9 mouse cellular contexts compared by ENCODE assay signal in the genomic region with DNA sequence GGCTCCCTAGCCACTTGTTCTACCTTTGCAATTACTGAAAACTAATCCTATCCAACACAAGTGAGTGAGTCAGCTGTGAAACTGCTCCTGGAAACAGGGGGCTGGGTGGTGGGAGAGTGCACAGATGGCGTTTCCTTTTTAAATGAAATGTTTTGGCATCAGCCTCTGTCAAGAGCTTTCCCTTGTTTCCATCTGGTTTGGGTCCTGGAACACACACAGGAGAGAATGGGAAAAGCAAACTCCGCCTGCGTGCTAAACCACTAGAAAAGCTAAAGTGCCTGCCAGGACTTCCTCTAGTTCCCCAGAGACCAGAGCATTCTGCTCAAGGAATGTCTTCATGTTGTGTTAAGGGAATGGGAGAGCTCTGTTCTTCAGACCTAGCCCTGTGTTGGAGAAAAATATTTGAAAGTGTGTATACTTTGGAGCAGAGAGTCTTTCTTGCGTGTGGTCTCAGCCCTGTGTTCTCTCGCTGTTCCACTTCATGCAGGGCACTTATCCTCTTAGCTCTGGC.
DNase-seq lines count a peak whose midpoint lies in the region; ATAC-seq and TF ChIP-seq lines count a peak whose summit lies in the region.
"Had no signal": no experiment of that assay in that cellular context is flagged by ENCODE, and none has a peak within 500 bp of the region (broad histone marks: within the 10 kb centered on the region; RNA-seq: fewer than 3 reads in every experiment).

No protein-coding gene starts in this region.

- 0 out of 2 replicates have a peak, but pooled peaks have one; percentile 42 for ATAC-seq in kidney, embryonic 16.5 days (ENCODE audit: low FRiP score, low TSS enrichment)
- peak; percentile 89 for ATAC-seq in frontal cortex, adult (ENCODE audit: low TSS enrichment)
- ATAC-seq in hindbrain, embryonic 14.5 days (ENCODE audit: low FRiP score) = peak; percentile 68; the same call in 1 of the 2 replicates
- peak; percentile 85 for ATAC-seq in limb, embryonic 14.5 days (ENCODE audit: low FRiP score, low read depth)
- peak; percentile 63; the same call in 1 of the 2 replicates for ATAC-seq in stomach, embryonic 14.5 days (ENCODE audit: insufficient number of reproducible peaks, insufficient read depth, low FRiP score, low read depth)
- ATAC-seq: Patski had no signal

- H3K36me3 ChIP-seq in kidney, embryonic 16.5 days (ENCODE audit: insufficient read depth, low read length) = no peaks in the 10 kb centered on the region
- no peaks in the 10 kb centered on the region for H3K36me3 ChIP-seq in hindbrain, embryonic 14.5 days (replicated peaks; ENCODE audit: control insufficient read depth, insufficient read depth)
- no peaks in the 10 kb centered on the region for H3K36me3 ChIP-seq in limb, embryonic 14.5 days (ENCODE audit: control insufficient read depth, insufficient read depth, low read length)
- H3K36me3 ChIP-seq in stomach, embryonic 14.5 days (ENCODE audit: control insufficient read depth, insufficient read depth, low read length) = no peaks in the 10 kb centered on the region

- no peaks in the 10 kb centered on the region for H3K9me3 ChIP-seq in kidney, embryonic 16.5 days (ENCODE audit: low read length)
- H3K9me3 ChIP-seq in hindbrain, embryonic 14.5 days (ENCODE audit: control insufficient read depth, low read length) = no peaks in the 10 kb centered on the region
- H3K9me3 ChIP-seq in limb, embryonic 14.5 days (ENCODE audit: control insufficient read depth, low read length) = no peaks in the 10 kb centered on the region
- no peaks in the 10 kb centered on the region for H3K9me3 ChIP-seq in stomach, embryonic 14.5 days (ENCODE audit: control insufficient read depth, low read depth, low read length)

- no peaks in the 10 kb centered on the region for H3K27me3 ChIP-seq in kidney, embryonic 16.5 days (ENCODE audit: insufficient read depth, low read length)
- H3K27me3 ChIP-seq in hindbrain, embryonic 14.5 days (ENCODE audit: control insufficient read depth, insufficient read depth, low read length) = no peaks in the 10 kb centered on the region
- no peaks in the 10 kb centered on the region for H3K27me3 ChIP-seq in limb, embryonic 14.5 days (ENCODE audit: control insufficient read depth, insufficient read depth, low read length)
- H3K27me3 ChIP-seq in stomach, embryonic 14.5 days (ENCODE audit: control insufficient read depth, insufficient read depth, low read length) = no peaks in the 10 kb centered on the region
- H3K27me3 ChIP-seq: Patski had no signal

- no peak overlapping the region for H3K4me3 ChIP-seq in kidney, embryonic 16.5 days (ENCODE audit: low read length)
- H3K4me3 ChIP-seq in hindbrain, embryonic 14.5 days (replicated peaks; ENCODE audit: low read length) = no peak overlapping the region
- no peak overlapping the region for H3K4me3 ChIP-seq in limb, embryonic 14.5 days (replicated peaks; ENCODE audit: low read length)
- no peak overlapping the region for H3K4me3 ChIP-seq in stomach, embryonic 14.5 days (ENCODE audit: low read depth, low read length)

- peaks cover 12% of the 10 kb centered on the region for H3K4me1 ChIP-seq in kidney, embryonic 16.5 days (ENCODE audit: insufficient read depth, low read length)
- no peaks in the 10 kb centered on the region for H3K4me1 ChIP-seq in hindbrain, embryonic 14.5 days (replicated peaks; ENCODE audit: control insufficient read depth, insufficient read depth, low read length)
- H3K4me1 ChIP-seq in limb, embryonic 14.5 days (ENCODE audit: control insufficient read depth, insufficient read depth, low read length) = peaks cover 32% of the 10 kb centered on the region
- peaks cover 19% of the 10 kb centered on the region; the same call in 1 of the 2 replicates for H3K4me1 ChIP-seq in stomach, embryonic 14.5 days (ENCODE audit: control insufficient read depth, insufficient read depth, low read length)

- DNase-seq in kidney, adult 18-20 months = no peak
- peak; percentile 35 for DNase-seq in hindbrain, embryonic 14.5 days (ENCODE audit: low spot score)
- DNase-seq in limb, embryonic 14.5 days (ENCODE audit: low spot score) = peak; percentile 81
- DNase-seq in urinary bladder, adult 18-20 months (ENCODE audit: low spot score in 2 of 2) = no peak
- DNase-seq in spleen, adult 18-20 months = no peak

- no peak overlapping the region for H3K4me2 ChIP-seq in kidney, embryonic 16.5 days (replicated peaks; ENCODE audit: low read depth, low read length)
- no peak overlapping the region for H3K4me2 ChIP-seq in hindbrain, embryonic 14.5 days (replicated peaks)
- no peak overlapping the region for H3K4me2 ChIP-seq in limb, embryonic 14.5 days (replicated peaks; ENCODE audit: low read depth, low read length, severe bottlenecking)
- H3K4me2 ChIP-seq in stomach, embryonic 14.5 days (replicated peaks; ENCODE audit: low read depth, low read length) = no peak overlapping the region

- H3K9ac ChIP-seq in kidney, embryonic 16.5 days (replicated peaks; ENCODE audit: low read length) = no peak overlapping the region
- no peak overlapping the region for H3K9ac ChIP-seq in hindbrain, embryonic 14.5 days
- no peak overlapping the region for H3K9ac ChIP-seq in limb, embryonic 14.5 days (ENCODE audit: low read depth, low read length, severe bottlenecking)
- no peak overlapping the region for H3K9ac ChIP-seq in stomach, embryonic 14.5 days (replicated peaks; ENCODE audit: low read depth, low read length)

- no peak for TF ChIP-seq POLR2A in limb, embryonic 14.5 days (IDR thresholded peaks at IDR 0.05; ENCODE audit: borderline replicate concordance, extremely low read depth, insufficient read depth, insufficient read length)

- H3K27ac ChIP-seq in kidney, embryonic 16.5 days (ENCODE audit: low read length) = peak overlapping the region; percentile 50; the same call in 1 of the 2 replicates
- H3K27ac ChIP-seq in hindbrain, embryonic 14.5 days = no peak overlapping the region
- no peak overlapping the region for H3K27ac ChIP-seq in limb, embryonic 14.5 days (replicated peaks; ENCODE audit: low read depth, low read length)
- peak overlapping the region; percentile 41; the same call in 1 of the 2 replicates for H3K27ac ChIP-seq in stomach, embryonic 14.5 days (ENCODE audit: low read length)

- WGBS in kidney, embryonic 16.5 days = 54% methylated on average over 5 of the region's 5 CpGs
- 65% methylated on average over 5 of the region's 5 CpGs for WGBS in hindbrain, embryonic 14.5 days
- 28% methylated on average over 5 of the region's 5 CpGs for WGBS in limb, embryonic 14.5 days
- 41% methylated on average over 5 of the region's 5 CpGs for WGBS in stomach, embryonic 14.5 days

Comparison
In these comparisons a context has a peak if more than half of its experiments do, and no peak if none do; other contexts are left out.
1. H3K27ac ChIP-seq: peak in kidney, embryonic 16.5 days (single experiment) and stomach, embryonic 14.5 days (single experiment); none in hindbrain, embryonic 14.5 days (single experiment) and limb, embryonic 14.5 days (single experiment).
2. DNase-seq: peak in hindbrain, embryonic 14.5 days (single experiment) and limb, embryonic 14.5 days (single experiment); none in kidney, adult 18-20 months (single experiment), urinary bladder, adult 18-20 months (0 of 2) and spleen, adult 18-20 months (0 of 2).
3. Peak in every context shown above with its lines, with median percentiles within 50 percentile points of each other: ATAC-seq.